Mouse (Mus musculus): ENCODE measurements around the gene Fam208b. TPM values are rescaled to one million over a fixed set of nuclear protein-coding genes. Genes with fewer than 3 reads are reported as not detected.
"Not testable (repeated sequence)": the region's sequence is repeated elsewhere in the genome, so short reads cannot be mapped to it uniquely, and the experiment has no call there.

Fam208b gene
- total RNA-seq, 2 experiments from 2014 or later = 21.9 to 23.1 TPM

DNA sequence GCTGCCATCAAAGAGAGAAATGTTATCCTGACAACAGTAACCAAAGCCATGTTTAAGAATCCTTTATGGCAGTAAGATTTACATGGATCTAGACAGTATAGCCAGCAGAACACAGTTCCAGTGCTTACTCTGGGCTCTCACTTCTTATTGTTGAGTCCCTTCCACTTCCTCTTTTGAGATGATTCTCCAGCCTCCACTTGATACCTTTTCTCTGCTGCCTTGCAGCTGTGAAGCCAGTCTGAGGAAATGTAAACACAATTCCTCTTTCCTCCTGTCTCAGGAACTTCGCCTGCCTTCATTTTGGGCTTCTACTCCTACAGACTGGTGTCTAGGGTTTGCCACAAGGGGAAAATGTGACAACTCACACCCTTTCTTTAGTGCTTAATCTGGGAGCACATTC is 90.9 kb downstream of the Fam208b start:
- DNase-seq (ENCODE audit: low spot score in 2 of 2) = not testable (repeated sequence)

DNA sequence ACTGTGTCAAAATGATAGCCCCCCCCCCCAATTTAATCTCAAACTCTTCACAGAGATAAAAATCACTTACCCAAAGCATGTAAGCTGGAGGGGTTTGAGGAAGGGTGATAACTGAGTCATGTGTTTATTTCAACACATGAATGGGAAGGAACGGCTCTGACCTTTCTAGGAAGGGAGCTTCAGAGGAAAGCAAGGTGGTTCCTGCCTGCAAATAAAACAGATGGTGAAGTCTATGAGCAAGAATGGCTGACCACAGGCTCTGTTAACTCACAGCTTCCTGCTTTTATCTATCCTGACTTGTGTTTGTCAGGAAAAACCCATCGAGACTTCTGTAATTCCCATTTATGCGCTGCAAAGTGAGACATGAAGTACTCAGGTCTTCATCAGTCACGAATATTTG is 91.6 kb downstream of the Fam208b start:
- DNase-seq (ENCODE audit: low spot score in 2 of 2) = not testable (repeated sequence)

Other genes with a start within 250 kb of the Fam208b start
- 100 to 1,000 TPM; 275 to 283 TPM for gene Gdi2, start 73.0 kb downstream of the Fam208b start, total RNA-seq (2021)
- gene Asb13, start 22.9 kb upstream of the Fam208b start, total RNA-seq (2021) = 1 to 10 TPM; 4.7 to 5.1 TPM
- under 1 TPM; 0.18 to 0.20 TPM for gene Calml3, start 193.2 kb upstream of the Fam208b start, total RNA-seq (2021)
- 1 to 10 TPM in 1 of 2 experiments, under 1 TPM in 1; 0.61 to 1.6 TPM for gene Calm4, start 226.6 kb upstream of the Fam208b start, total RNA-seq (2021)
- not detected for gene Calm5, start 243.1 kb upstream of the Fam208b start, total RNA-seq (2021)

Measured in gastrocnemius, postnatal 4 days (tissue).